Comparison of ENCODE assay signal across 9 mouse cellular contexts in genomic region chr1:156310630-156311029, GRCm38 (mm10). TPM values are rescaled to one million over a fixed set of nuclear protein-coding genes. Genes with fewer than 3 reads are reported as not detected.
DNase-seq lines count a peak whose midpoint lies in the region; ATAC-seq lines count a peak whose summit lies in the region.
"Had no signal": no experiment of that assay in that cellular context is flagged by ENCODE, and none has a peak within 500 bp of the region (broad histone marks: within the 10 kb centered on the region; RNA-seq: fewer than 3 reads in every experiment).

Gene Nphs2, plus strand, starts transcription at chr1:156310727.

- no peak for DNase-seq in cerebellum, adult 11 months
- peak; percentile 5 for DNase-seq in adrenal gland, postnatal 25 days
- no peak for DNase-seq in hindbrain, embryonic 14.5 days (ENCODE audit: low spot score)
- DNase-seq in lung, postnatal 4 days = peak; percentile 5 to 23
- DNase-seq in thymus, postnatal 25 days = peak; percentile 29
- DNase-seq in left cerebral cortex, adult 9 months (ENCODE audit: low spot score in 2 of 2) = no peak
- no peak for DNase-seq in adipocyte (ENCODE audit: low spot score)

- H3K9me3 ChIP-seq in hindbrain, embryonic 14.5 days (ENCODE audit: control insufficient read depth, low read length) = no peaks in the 10 kb centered on the region

- H3K4me2 ChIP-seq in hindbrain, embryonic 14.5 days (replicated peaks) = peak within 1 kb of the TSS; percentile 41

- peaks cover 6% of the 10 kb centered on the region for H3K4me1 ChIP-seq in hindbrain, embryonic 14.5 days (replicated peaks; ENCODE audit: control insufficient read depth, insufficient read depth, low read length)

- 0 out of 2 replicates have a peak within 1 kb of the TSS, but pooled peaks have one; percentile 8 for H3K9ac ChIP-seq in hindbrain, embryonic 14.5 days

- peak within 1 kb of the TSS; percentile 19 for H3K4me3 ChIP-seq in hindbrain, embryonic 14.5 days (replicated peaks; ENCODE audit: low read length)

- WGBS in hindbrain, embryonic 14.5 days = 5% methylated on average over 29 of the region's 29 CpGs

- ATAC-seq in cerebellum, adult (ENCODE audit: insufficient number of reproducible peaks, low FRiP score, low TSS enrichment) = peak; percentile 33; the same call in 1 of the 2 replicates
- no peak for ATAC-seq in hindbrain, embryonic 14.5 days (ENCODE audit: low FRiP score)

- H3K36me3 ChIP-seq in hindbrain, embryonic 14.5 days (replicated peaks; ENCODE audit: control insufficient read depth, insufficient read depth) = no peaks in the 10 kb centered on the region

- H3K27ac ChIP-seq in hindbrain, embryonic 14.5 days = no peak within 1 kb of the TSS

- H3K27me3 ChIP-seq in hindbrain, embryonic 14.5 days (ENCODE audit: control insufficient read depth, insufficient read depth, low read length) = peaks cover 25% of the 10 kb centered on the region

RNA-seq across cellular contexts. Expression of gene Nphs2, which starts in this region (rescaled TPM):
- not detected in 2 replicates for total RNA-seq in adrenal gland, postnatal 25 days (2021)
- 0.08 and 0.35 TPM in 2 replicates for polyA plus RNA-seq in hindbrain, embryonic 14.5 days (2014; fragmentation: Nextera tagmentation; extraction: Ambion mirVana)
- polyA plus RNA-seq: spleen, adult 2 months had no signal

Comparison
In these comparisons a context has a peak if more than half of its experiments do, and no peak if none do; other contexts are left out.
1. Peak in DNase-seq in adrenal gland, postnatal 25 days; RNA of the gene not detected or under 1 TPM.
2. DNase-seq: peak in lung, postnatal 4 days (2 of 2) and thymus, postnatal 25 days (single experiment); none in cerebellum, adult 11 months (single experiment), hindbrain, embryonic 14.5 days (single experiment), left cerebral cortex, adult 9 months (0 of 2) and adipocyte (single experiment).